Mouse (Mus musculus) testis, adult 2 months (tissue): ENCODE results near the gene Sap30l. TPM values are rescaled to one million over a fixed set of nuclear protein-coding genes. Genes with fewer than 3 reads are reported as not detected.

ENCODE experiments used
- H3K27ac ChIP-seq: fragments of 200-500 bp; 2 replicates; pipeline ENCODE4 v1.5.1; 2012; ENCODE audit warnings: low read depth, low read length; ENCODE audit not compliant: control insufficient read depth, insufficient read depth
- H3K27me3 ChIP-seq: fragments of 200-500 bp; 2 replicates; pipeline ENCODE4 v1.6.1; 2012; ENCODE audit warnings: mild to moderate bottlenecking, low read length, moderate library complexity; ENCODE audit not compliant: control insufficient read depth, insufficient read depth
- H3K36me3 ChIP-seq: fragments of 200-500 bp; 2 replicates; pipeline ENCODE4 v1.6.1; 2012; ENCODE audit warnings: mild to moderate bottlenecking, low read length; ENCODE audit not compliant: control insufficient read depth, insufficient read depth
- H3K4me1 ChIP-seq: fragments of 200-500 bp; 2 replicates; pipeline ENCODE4 v1.6.1; 2012; ENCODE audit warnings: low read length; ENCODE audit not compliant: control insufficient read depth, insufficient read depth
- H3K4me3 ChIP-seq: fragments of 200-500 bp; 2 replicates; pipeline ENCODE4 v1.5.1; 2012; ENCODE audit warnings: low read depth, mild to moderate bottlenecking, low read length, moderate library complexity, mixed read lengths; ENCODE audit not compliant: control insufficient read depth
- CTCF ChIP-seq: fragments of 200-500 bp; IDR thresholded peaks from 2 replicates; pipeline ENCODE4 v1.5.1; 2012; ENCODE audit warnings: low read depth, mild to moderate bottlenecking, inconsistent platforms, low read length, moderate library complexity; ENCODE audit not compliant: control insufficient read depth, insufficient read depth, insufficient replicate concordance
- POLR2A ChIP-seq: fragments of 200-500 bp; IDR thresholded peaks from 2 replicates; pipeline ENCODE4 v1.6.1; 2012; ENCODE audit warnings: low read depth, mild to moderate bottlenecking, inconsistent platforms, low read length, moderate library complexity; ENCODE audit not compliant: control insufficient read depth
- polyA plus RNA-seq: library from polyadenylated mRNA; depleted of rRNA; stranded (reverse); fragments of >200 nt; gene quantifications from 2 replicates; pipeline ENCODE4 v1.2.3, GENCODE M21; 2012

Gene Sap30l
- polyA plus RNA-seq, 1 experiment: 3.1 TPM

DNA sequence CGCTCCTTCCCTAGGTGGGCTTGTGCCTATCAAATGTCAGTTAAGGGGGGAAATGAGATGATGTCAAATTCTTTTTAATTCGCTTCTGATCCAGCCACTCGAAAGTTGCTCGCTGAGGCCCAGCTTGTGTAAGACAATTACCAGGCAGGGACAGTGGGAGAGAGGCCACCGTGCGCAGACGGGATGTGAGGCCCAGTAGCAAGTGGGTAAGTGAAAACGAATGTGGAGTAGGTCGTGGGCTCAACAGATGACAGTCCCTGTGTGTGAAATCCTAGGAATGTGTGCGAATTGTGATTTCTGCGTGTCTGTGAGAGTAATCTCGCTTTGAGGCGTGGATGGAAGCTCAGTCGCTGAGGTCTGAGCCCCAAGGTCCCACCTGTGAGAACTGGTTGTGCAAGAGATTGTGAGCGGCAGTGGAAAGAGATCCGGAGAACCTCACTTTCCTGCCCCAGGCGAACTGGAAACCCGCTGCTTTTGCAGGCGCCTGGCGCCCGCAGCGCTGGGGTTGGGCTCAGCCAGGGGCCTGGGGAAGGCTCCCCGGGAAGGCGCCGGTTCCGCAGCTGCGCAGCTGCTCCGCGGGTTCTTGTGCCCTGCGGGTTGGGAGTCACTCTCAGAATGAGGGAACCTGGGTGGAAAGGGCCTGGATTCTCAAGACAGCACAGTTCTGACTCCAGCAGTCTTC, 32.0 kb downstream of the Sap30l start:
- Histone ChIP-seq H3K36me3 (no peaks in the 10 kb centered on the region), H3K4me3 (no peak overlapping the region), H3K27ac (no peak overlapping the region), H3K27me3 (peaks cover 18% of the 10 kb centered on the region), H3K4me1 (peaks cover 21% of the 10 kb centered on the region)
- no peak for TF ChIP-seq POLR2A
- TF ChIP-seq CTCF: no peak

DNA sequence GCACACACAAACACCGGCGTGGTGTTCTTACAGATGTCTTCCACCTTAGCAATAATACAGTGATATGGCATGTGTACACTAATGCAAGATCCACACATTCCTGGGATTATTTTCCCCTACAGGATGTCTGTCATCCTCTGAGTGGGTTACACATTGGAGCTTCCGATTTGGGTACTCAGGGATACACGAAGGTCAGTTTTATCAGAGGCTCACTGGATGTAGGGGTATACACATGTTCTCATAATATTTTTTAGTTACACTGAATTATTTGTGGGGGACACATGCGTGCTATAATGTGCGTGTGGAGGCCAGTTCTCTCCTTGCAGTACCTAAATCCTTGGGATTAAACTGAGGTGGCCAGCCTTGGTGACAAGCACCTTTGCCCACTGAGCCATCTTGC, 32.6 kb downstream of the Sap30l start:
- H3K27me3 ChIP-seq: peaks cover 18% of the 10 kb centered on the region
- H3K4me3 ChIP-seq: no peak overlapping the region
- no peak for TF ChIP-seq CTCF
- TF ChIP-seq POLR2A: no peak
- H3K27ac ChIP-seq: no peak overlapping the region
- H3K4me1 ChIP-seq: peaks cover 19% of the 10 kb centered on the region
- H3K36me3 ChIP-seq: no peaks in the 10 kb centered on the region

DNA sequence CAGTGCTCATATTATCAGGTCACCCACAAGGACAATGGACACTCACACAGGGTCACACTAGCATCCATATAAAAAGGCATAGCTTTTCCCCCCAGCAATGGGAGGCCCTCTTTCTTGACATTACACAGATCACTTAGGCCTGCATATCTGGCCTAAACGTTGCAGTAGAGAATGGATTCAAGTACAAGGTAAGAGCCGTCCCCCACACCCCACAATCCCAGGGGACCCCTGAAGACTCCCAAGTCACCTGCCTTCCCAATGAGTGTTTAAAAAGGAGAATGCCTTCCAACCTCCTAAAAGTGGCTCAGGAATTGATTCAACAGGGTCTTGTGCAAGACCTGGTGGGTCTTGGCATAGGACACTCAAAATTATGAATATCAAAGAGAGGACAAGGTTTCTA, 33.9 kb downstream of the Sap30l start:
- no peak for TF ChIP-seq CTCF
- no peak for TF ChIP-seq POLR2A
- Histone ChIP-seq H3K27me3 (peaks cover 13% of the 10 kb centered on the region), H3K36me3 (no peaks in the 10 kb centered on the region), H3K4me1 (peaks cover 14% of the 10 kb centered on the region), H3K4me3 (no peak overlapping the region), H3K27ac (no peak overlapping the region)

DNA sequence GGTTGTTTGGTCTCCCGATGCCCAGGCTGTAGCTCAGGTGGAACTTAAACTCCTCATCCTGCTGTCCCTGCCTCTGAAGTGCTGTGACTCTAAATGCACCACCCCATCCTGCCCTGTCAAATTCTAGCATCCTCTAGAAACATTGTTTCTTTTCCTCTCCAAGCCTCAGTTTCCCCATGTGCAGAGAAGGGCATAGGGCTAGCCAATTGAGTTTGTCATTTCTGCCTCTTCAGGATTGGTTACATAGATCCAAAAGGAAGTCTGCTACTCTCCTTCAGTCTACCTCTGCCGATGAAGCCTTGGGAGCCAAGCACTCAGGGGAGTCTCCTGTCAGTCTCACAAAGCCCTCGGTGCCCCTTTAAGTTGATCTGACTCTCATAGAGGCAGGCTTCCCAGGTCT, 34.5 kb downstream of the Sap30l start:
- TF ChIP-seq CTCF (no peak), POLR2A (no peak)
- no peak overlapping the region for H3K4me3 ChIP-seq
- H3K36me3 ChIP-seq: no peaks in the 10 kb centered on the region
- peaks cover 14% of the 10 kb centered on the region for H3K4me1 ChIP-seq
- peaks cover 13% of the 10 kb centered on the region for H3K27me3 ChIP-seq
- H3K27ac ChIP-seq: no peak overlapping the region

DNA sequence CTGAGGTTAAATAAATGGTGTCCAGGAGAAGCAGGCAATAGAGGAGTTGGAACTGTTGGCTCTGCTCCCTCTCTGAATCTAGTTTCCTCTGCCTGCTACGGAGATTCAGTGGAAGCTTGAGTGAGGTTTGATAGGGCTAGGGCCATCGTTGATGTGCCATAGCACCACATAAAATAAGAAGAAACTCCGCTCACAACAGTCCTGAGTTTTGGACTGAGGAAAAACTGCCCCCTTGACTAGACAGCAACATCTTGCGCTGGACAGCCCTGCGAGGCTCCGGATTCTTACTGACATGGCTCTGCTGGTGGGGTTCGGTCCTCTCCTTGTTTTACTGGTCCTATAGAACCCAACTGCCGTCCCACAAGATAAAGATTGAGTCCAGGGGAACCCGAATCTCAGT, 35.0 kb downstream of the Sap30l start:
- H3K27me3 ChIP-seq: peaks cover 13% of the 10 kb centered on the region
- no peak overlapping the region for H3K4me3 ChIP-seq
- no peaks in the 10 kb centered on the region for H3K36me3 ChIP-seq
- TF ChIP-seq POLR2A: no peak
- no peak for TF ChIP-seq CTCF
- H3K4me1 ChIP-seq: peaks cover 14% of the 10 kb centered on the region
- H3K27ac ChIP-seq: no peak overlapping the region

DNA sequence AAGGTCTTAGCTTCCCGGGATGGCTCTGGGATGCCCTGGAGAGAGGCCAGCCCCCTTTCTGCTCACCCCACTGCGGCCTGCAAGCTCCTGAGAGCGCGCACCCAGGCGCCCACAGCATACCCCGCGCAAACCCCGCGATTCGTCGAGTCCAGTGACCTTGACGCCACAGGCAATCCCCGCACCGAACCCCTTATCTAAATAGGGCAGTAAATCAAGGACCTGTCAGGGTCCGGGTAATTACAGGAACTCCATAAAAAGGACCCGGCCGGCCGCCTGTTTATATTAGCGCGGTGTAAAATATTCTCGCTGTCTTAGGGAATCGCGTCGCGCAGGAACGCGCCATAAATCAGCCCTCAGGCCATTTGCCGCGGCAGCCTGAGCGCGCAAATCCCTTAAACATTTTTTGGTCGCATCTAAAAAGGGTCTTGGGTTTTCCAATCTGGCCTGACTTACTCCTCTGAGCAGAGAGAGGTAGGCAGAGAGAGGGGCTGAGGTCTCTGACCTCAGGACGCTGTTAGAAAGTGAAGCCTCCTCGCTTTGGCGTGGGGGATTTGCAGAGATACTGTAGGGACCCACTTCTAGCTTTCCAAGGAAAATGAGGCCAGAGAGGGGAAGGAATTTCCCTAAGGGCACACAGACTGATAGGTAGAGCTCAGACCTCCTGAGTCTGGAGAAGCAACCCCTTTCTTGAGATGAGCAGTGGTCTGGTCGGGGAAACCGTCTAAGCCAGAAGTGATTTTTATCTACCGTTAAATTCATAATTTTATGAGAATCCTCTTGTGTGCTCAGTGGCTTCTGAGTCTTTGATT, 35.6 kb downstream of the Sap30l start:
- Histone ChIP-seq H3K27ac (no peak overlapping the region), H3K4me1 (peaks cover 11% of the 10 kb centered on the region), H3K27me3 (peaks cover 9% of the 10 kb centered on the region), H3K36me3 (no peaks in the 10 kb centered on the region), H3K4me3 (no peak overlapping the region)
- no peak for TF ChIP-seq POLR2A
- TF ChIP-seq CTCF: no peak

DNA sequence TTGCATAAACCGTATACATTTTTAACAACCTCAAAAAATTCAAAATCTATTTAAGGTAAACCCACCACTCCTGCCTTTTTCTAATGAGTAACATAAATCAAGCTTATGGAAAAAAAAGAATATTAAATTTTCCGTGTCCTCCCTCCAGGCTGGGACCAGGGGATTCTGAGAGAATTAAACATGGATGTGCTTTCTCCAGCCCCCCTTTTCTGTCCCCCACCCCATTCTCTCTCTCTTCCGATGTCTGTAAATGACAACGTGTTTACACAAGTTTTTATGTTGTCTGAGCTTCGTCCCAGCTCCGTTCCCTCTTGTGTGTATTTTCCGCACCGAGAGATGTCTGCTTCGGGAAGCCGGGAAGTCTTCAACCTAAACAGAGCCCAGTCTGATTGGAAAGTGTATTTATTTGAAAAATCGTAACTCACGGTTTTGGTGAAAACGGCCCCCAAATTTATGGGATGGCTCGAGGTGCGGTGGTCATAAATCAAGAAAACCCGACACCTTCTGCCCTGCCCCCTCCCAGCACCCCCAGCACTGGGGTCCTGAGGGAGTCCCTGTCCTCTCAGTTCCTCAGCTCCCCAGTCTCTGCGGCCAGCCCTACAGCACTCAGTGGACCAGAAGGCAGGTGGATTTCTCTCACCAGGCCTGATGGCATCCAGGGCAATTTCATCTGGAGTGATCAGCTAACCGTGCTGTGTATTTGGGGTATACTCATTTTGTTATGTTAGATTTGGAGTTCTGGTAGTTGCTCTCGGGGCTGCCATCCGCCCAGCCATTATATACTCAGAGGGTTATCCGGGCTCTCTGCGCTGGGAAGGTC, 36.6 kb downstream of the Sap30l start:
- H3K4me3 ChIP-seq: no peak overlapping the region
- no peak overlapping the region for H3K27ac ChIP-seq
- H3K36me3 ChIP-seq: no peaks in the 10 kb centered on the region
- TF ChIP-seq CTCF: no peak
- TF ChIP-seq POLR2A: no peak
- peaks cover 9% of the 10 kb centered on the region for H3K4me1 ChIP-seq
- peaks cover 7% of the 10 kb centered on the region for H3K27me3 ChIP-seq
